Mouse (Mus musculus) forebrain, embryonic 16.5 days (tissue): ENCODE measurements around the gene Dhx9. TPM values are rescaled to one million over a fixed set of nuclear protein-coding genes. Genes with fewer than 3 reads are reported as not detected.
"Not testable (repeated sequence)": the region's sequence is repeated elsewhere in the genome, so short reads cannot be mapped to it uniquely, and the experiment has no call there.

Experiments used
- ATAC-seq: fragments of 200-750 bp; cut with Nextera tagmentation; 2 replicates; pipeline ENCODE4 v1.8.0; 2017; ENCODE audit warnings: mild to moderate bottlenecking, moderate library complexity
- H3K27ac ChIP-seq: fragments of 300-500 bp; sonication (generic); 2 replicates; pipeline ENCODE4 v1.5.1; 2014; ENCODE audit warnings: low read length, control low read depth
- H3K27me3 ChIP-seq: fragments of 300-500 bp; sonication (generic); replicated peaks from 2 replicates; pipeline ENCODE4 v1.6.1; 2014; ENCODE audit warnings: low read length; ENCODE audit not compliant: control insufficient read depth, insufficient read depth
- H3K36me3 ChIP-seq: fragments of 300-500 bp; sonication (generic); 2 replicates; pipeline ENCODE4 v1.6.1; 2014; ENCODE audit not compliant: control insufficient read depth, insufficient read depth
- H3K4me1 ChIP-seq: fragments of 300-500 bp; sonication (generic); replicated peaks from 2 replicates; pipeline ENCODE4 v1.6.1; 2014; ENCODE audit warnings: low read length; ENCODE audit not compliant: control insufficient read depth, insufficient read depth
- H3K4me2 ChIP-seq: fragments of 300-500 bp; sonication (generic); 2 replicates; pipeline ENCODE4 v1.6.1; 2014; ENCODE audit warnings: mild to moderate bottlenecking, low read length, control low read depth
- H3K4me3 ChIP-seq: fragments of 300-500 bp; sonication (generic); replicated peaks from 2 replicates; pipeline ENCODE4 v1.5.1; 2014; ENCODE audit warnings: mild to moderate bottlenecking, low read length, control low read depth
- H3K9ac ChIP-seq: fragments of 300-500 bp; sonication (generic); replicated peaks from 2 replicates; pipeline ENCODE4 v1.6.1; 2014; ENCODE audit warnings: low read depth, low read length, control low read depth
- H3K9me3 ChIP-seq: fragments of 300-500 bp; sonication (generic); 2 replicates; pipeline ENCODE4 v1.6.1; 2016; ENCODE audit warnings: low read length; ENCODE audit not compliant: control insufficient read depth
- WGBS: fragments of 180-500 bp; shearing (Covaris S2); extraction: QIAGEN DNeasy Blood & Tissue Kit; methylation state at CpG from one replicate; pipeline ENCODE4 v1.1.7; 2014; 5-methylcytosine and 5-hydroxymethylcytosine counted together
- polyA plus RNA-seq: library from polyadenylated mRNA; unstranded; fragments of >200 nt; fragmentation: Nextera tagmentation; extraction: Ambion mirVana; gene quantifications from 2 replicates; pipeline ENCODE4 v1.2.1, GENCODE M21; 2015

Gene Dhx9
- polyA plus RNA-seq, 1 experiment from 2014 or later = 38.4 TPM

GRCm38 (mm10) chr1:153414962-153415361, 72.5 kb downstream of the Dhx9 start:
- H3K4me3 ChIP-seq = no peak overlapping the region
- H3K4me2 ChIP-seq = no peak overlapping the region
- no peaks in the 10 kb centered on the region for H3K4me1 ChIP-seq
- ATAC-seq = no peak
- no peaks in the 10 kb centered on the region for H3K27me3 ChIP-seq
- 92% methylated on average over 4 of the region's 4 CpGs for WGBS
- no peaks in the 10 kb centered on the region for H3K36me3 ChIP-seq
- no peak overlapping the region for H3K9ac ChIP-seq
- H3K9me3 ChIP-seq = no peaks in the 10 kb centered on the region
- no peak overlapping the region for H3K27ac ChIP-seq

GRCm38 (mm10) chr1:153414114-153414723, 73.2 kb downstream of the Dhx9 start:
- not testable (repeated sequence) for H3K9ac ChIP-seq, H3K4me2 ChIP-seq, ATAC-seq, H3K27me3 ChIP-seq, H3K27ac ChIP-seq, H3K4me3 ChIP-seq, H3K36me3 ChIP-seq, H3K4me1 ChIP-seq, H3K9me3 ChIP-seq
- 87% methylated on average over 24 of the region's 24 CpGs for WGBS

GRCm38 (mm10) chr1:153413397-153414020, 74.0 kb downstream of the Dhx9 start:
- H3K9me3 ChIP-seq, H3K27me3 ChIP-seq, ATAC-seq: not testable (repeated sequence)

GRCm38 (mm10) chr1:153412663-153413396, 74.6 kb downstream of the Dhx9 start:
- not testable (repeated sequence) for H3K4me2 ChIP-seq, H3K9ac ChIP-seq, H3K4me1 ChIP-seq, H3K4me3 ChIP-seq, H3K27ac ChIP-seq, ATAC-seq, H3K9me3 ChIP-seq, H3K36me3 ChIP-seq, H3K27me3 ChIP-seq
- 64% methylated on average over 3 of the region's 4 CpGs for WGBS

More at GRCm38 (mm10) chr1:153413397-153414020, 74.0 kb downstream of the Dhx9 start:
- H3K9ac ChIP-seq, H3K4me3 ChIP-seq, H3K36me3 ChIP-seq, H3K4me2 ChIP-seq, H3K4me1 ChIP-seq, H3K27ac ChIP-seq: not testable (repeated sequence)
- 72% methylated on average over 13 of the region's 13 CpGs for WGBS

- no peak for ATAC-seq
- H3K27ac ChIP-seq = no peak overlapping the region
- no peaks in the 10 kb centered on the region for H3K27me3 ChIP-seq
- no peaks in the 10 kb centered on the region for H3K4me1 ChIP-seq
- WGBS = 84% methylated on average over 6 of the region's 6 CpGs
- H3K4me3 ChIP-seq = no peak overlapping the region
- no peaks in the 10 kb centered on the region for H3K9me3 ChIP-seq
- H3K4me2 ChIP-seq = no peak overlapping the region
- H3K36me3 ChIP-seq = no peaks in the 10 kb centered on the region
- H3K9ac ChIP-seq = no peak overlapping the region
Observed at GRCm38 (mm10) chr1:153411723-153412122, 75.7 kb downstream of the Dhx9 start.

GRCm38 (mm10) chr1:153410915-153411314, 76.5 kb downstream of the Dhx9 start:
- H3K4me1 ChIP-seq, ATAC-seq, H3K9ac ChIP-seq, H3K27ac ChIP-seq, H3K36me3 ChIP-seq, H3K4me2 ChIP-seq, H3K27me3 ChIP-seq, H3K9me3 ChIP-seq, H3K4me3 ChIP-seq: not testable (repeated sequence)
- 88% methylated on average over 1 of the region's 4 CpGs for WGBS

GRCm38 (mm10) chr1:153408296-153408695, 79.2 kb downstream of the Dhx9 start:
- not testable (repeated sequence) for H3K9me3 ChIP-seq, H3K4me3 ChIP-seq, H3K36me3 ChIP-seq, ATAC-seq, H3K27me3 ChIP-seq, H3K27ac ChIP-seq, H3K4me1 ChIP-seq, H3K4me2 ChIP-seq, H3K9ac ChIP-seq
- 93% methylated on average over 4 of the region's 5 CpGs for whole genome bisulfite sequencing

GRCm38 (mm10) chr1:153407641-153408040, 79.8 kb downstream of the Dhx9 start:
- not testable (repeated sequence) for H3K9me3 ChIP-seq, H3K27ac ChIP-seq, H3K4me1 ChIP-seq, H3K9ac ChIP-seq, H3K27me3 ChIP-seq, H3K36me3 ChIP-seq, H3K4me3 ChIP-seq, ATAC-seq, H3K4me2 ChIP-seq
- WGBS = 89% methylated on average over 11 of the region's 11 CpGs
